Mouse (Mus musculus) gastrocnemius, postnatal 4 days (tissue): ENCODE results near the gene Zdhhc1. TPM values are rescaled to one million over a fixed set of nuclear protein-coding genes. Genes with fewer than 3 reads are reported as not detected.

Experiments
- DNase-seq, 2 experiments: peaks; one replicate each; pipeline ENCODE4 v3.0.0; 2021 to 2022; ENCODE audit warnings: low spot score in 2 of 2, mixed read lengths in 2 of 2
- total RNA-seq, 2 experiments: library from RNA; stranded (reverse); gene quantifications; 2 replicates each; pipeline ENCODE4 v1.2.3; 2021

Gene Zdhhc1
- total RNA-seq, 2 experiments from 2014 or later: 21.0 to 21.6 TPM

- peak in 1 of 2 experiments; percentile 30 for DNase-seq
Measured at GRCm38 (mm10) chr8:105464595-105464994, 32.1 kb downstream of the Zdhhc1 start.

GRCm38 (mm10) chr8:105461085-105461803, 35.5 kb downstream of the Zdhhc1 start:
- DNase-seq: no peak

- no peak for DNase-seq
Measured at GRCm38 (mm10) chr8:105455218-105455617, 41.5 kb downstream of the Zdhhc1 start.

GRCm38 (mm10) chr8:105454088-105454487, 42.6 kb downstream of the Zdhhc1 start:
- no peak for DNase-seq

GRCm38 (mm10) chr8:105453296-105453695, 43.4 kb downstream of the Zdhhc1 start:
- no peak for DNase-seq

GRCm38 (mm10) chr8:105451903-105452603, 44.6 kb downstream of the Zdhhc1 start:
- DNase-seq: no peak

GRCm38 (mm10) chr8:105450977-105451376, 45.7 kb downstream of the Zdhhc1 start:
- no peak for DNase-seq

GRCm38 (mm10) chr8:105448596-105448995, 48.1 kb downstream of the Zdhhc1 start:
- DNase-seq: no peak

- DNase-seq: no peak
Measured at GRCm38 (mm10) chr8:105448188-105448587, 48.5 kb downstream of the Zdhhc1 start.

GRCm38 (mm10) chr8:105446127-105446552, 50.6 kb downstream of the Zdhhc1 start:
- peak in 1 of 2 experiments; percentile 40 for DNase-seq

- peak in 1 of 2 experiments; percentile 40 for DNase-seq
Measured at GRCm38 (mm10) chr8:105445296-105446126, 51.2 kb downstream of the Zdhhc1 start.

- DNase-seq: no peak
Measured at GRCm38 (mm10) chr8:105442661-105443060, 54.0 kb downstream of the Zdhhc1 start.

GRCm38 (mm10) chr8:105441433-105441832, 55.3 kb downstream of the Zdhhc1 start:
- peak; percentile 47 to 60 for DNase-seq

- DNase-seq: peak in 1 of 2 experiments; percentile 39
Measured at GRCm38 (mm10) chr8:105438865-105439264, 57.8 kb downstream of the Zdhhc1 start.

GRCm38 (mm10) chr8:105437078-105437748, 59.5 kb downstream of the Zdhhc1 start:
- DNase-seq: no peak

- DNase-seq: no peak
Measured at GRCm38 (mm10) chr8:105436218-105436617, 60.5 kb downstream of the Zdhhc1 start.

GRCm38 (mm10) chr8:105434136-105434535, 62.6 kb downstream of the Zdhhc1 start:
- DNase-seq: no peak

- no peak for DNase-seq
Measured at GRCm38 (mm10) chr8:105433511-105433910, 63.2 kb downstream of the Zdhhc1 start.

- DNase-seq: no peak
Measured at GRCm38 (mm10) chr8:105433021-105433420, 63.7 kb downstream of the Zdhhc1 start.

GRCm38 (mm10) chr8:105431743-105432515, 64.8 kb downstream of the Zdhhc1 start:
- DNase-seq: no peak
